Mouse (Mus musculus): ENCODE measurements around the gene Mtmr11. TPM values are rescaled to one million over a fixed set of nuclear protein-coding genes. Genes with fewer than 3 reads are reported as not detected.
A peak's percentile ranks its signal among the peaks of the same experiment; 100 is the strongest.

Gene Mtmr11
- total and polyA plus RNA-seq, 2 experiments from 2014 or later, result 7.8 to 9.5 TPM

- Histone ChIP-seq H3K4me3 (ENCODE audit: low read depth, low read length) (no peak overlapping the region), H3K36me3 (ENCODE audit: insufficient read depth) (peaks cover 7% of the 10 kb centered on the region; the same call in 1 of the 2 replicates), H3K9ac (0 out of 2 replicates have a peak overlapping the region, but pooled peaks have one; percentile 2), H3K4me2 (ENCODE audit: low read depth) (peak overlapping the region; percentile 82), H3K9me3 (ENCODE audit: low read length) (no peaks in the 10 kb centered on the region), H3K27ac (ENCODE audit: low read depth, low read length) (no peak overlapping the region), H3K4me1 (ENCODE audit: insufficient read depth) (peaks cover 6% of the 10 kb centered on the region; the same call in 1 of the 2 replicates), H3K27me3 (ENCODE audit: insufficient read depth, low read length) (no peaks in the 10 kb centered on the region)
- DNase-seq (no peak), ATAC-seq (no peak)
- no peak for TF ChIP-seq CTCF (IDR thresholded peaks at IDR 0.05; ENCODE audit: low read depth)
- WGBS, result 60% methylated on average over 4 of the region's 4 CpGs
Observed at GRCm38 (mm10) chr3:96160222-96160802, 1.5 kb upstream of the Mtmr11 start.

- WGBS, result 3% methylated on average over 12 of the region's 12 CpGs
Observed at GRCm38 (mm10) chr3:96160803-96161516, 844 bp upstream of the Mtmr11 start.

GRCm38 (mm10) chr3:96163040-96163439 lies 1.2 kb downstream of the Mtmr11 start:
- no peak for TF ChIP-seq CTCF (IDR thresholded peaks at IDR 0.05; ENCODE audit: low read depth)
- Histone ChIP-seq H3K36me3 (ENCODE audit: insufficient read depth) (no peaks in the 10 kb centered on the region), H3K4me3 (ENCODE audit: low read depth, low read length) (no peak overlapping the region), H3K4me1 (ENCODE audit: insufficient read depth) (peaks cover 6% of the 10 kb centered on the region; the same call in 1 of the 2 replicates), H3K4me2 (ENCODE audit: low read depth) (peak overlapping the region; percentile 82), H3K27ac (ENCODE audit: low read depth, low read length) (no peak overlapping the region), H3K9ac (0 out of 2 replicates have a peak overlapping the region, but pooled peaks have one; percentile 18), H3K27me3 (ENCODE audit: insufficient read depth, low read length) (no peaks in the 10 kb centered on the region), H3K9me3 (ENCODE audit: low read length) (no peaks in the 10 kb centered on the region)
- WGBS, result 87% methylated on average over 6 of the region's 6 CpGs
- DNase-seq (no peak), ATAC-seq (no peak)

More at GRCm38 (mm10) chr3:96160803-96161516, 844 bp upstream of the Mtmr11 start:
- H3K9me3 ChIP-seq (ENCODE audit: low read length), result no peaks in the 10 kb centered on the region
- ATAC-seq (peak; percentile 67), DNase-seq (peak; percentile 46)
- peak overlapping the region; percentile 40 for H3K4me3 ChIP-seq (ENCODE audit: low read depth, low read length)
- peak overlapping the region; percentile 74 for H3K27ac ChIP-seq (ENCODE audit: low read depth, low read length)
- H3K4me1 ChIP-seq (ENCODE audit: insufficient read depth), result peaks cover 6% of the 10 kb centered on the region; the same call in 1 of the 2 replicates
- H3K9ac ChIP-seq, result peak overlapping the region; percentile 48
- TF ChIP-seq CTCF (IDR thresholded peaks at IDR 0.05; ENCODE audit: low read depth), result no peak
- no peaks in the 10 kb centered on the region for H3K27me3 ChIP-seq (ENCODE audit: insufficient read depth, low read length)
- peak overlapping the region; percentile 82 for H3K4me2 ChIP-seq (ENCODE audit: low read depth)
- 0 out of 2 replicates have a peak, but pooled peaks cover under 1% of the 10 kb centered on the region for H3K36me3 ChIP-seq (ENCODE audit: insufficient read depth)

- no peak for ATAC-seq
- Histone ChIP-seq H3K9ac (no peak overlapping the region), H3K27ac (ENCODE audit: low read depth, low read length) (no peak overlapping the region), H3K36me3 (ENCODE audit: insufficient read depth) (no peaks in the 10 kb centered on the region), H3K4me2 (ENCODE audit: low read depth) (no peak overlapping the region), H3K27me3 (ENCODE audit: insufficient read depth, low read length) (no peaks in the 10 kb centered on the region), H3K4me3 (ENCODE audit: low read depth, low read length) (no peak overlapping the region), H3K9me3 (ENCODE audit: low read length) (no peaks in the 10 kb centered on the region), H3K4me1 (ENCODE audit: insufficient read depth) (peaks cover 8% of the 10 kb centered on the region)
- TF ChIP-seq CTCF (IDR thresholded peaks at IDR 0.05; ENCODE audit: low read depth), result no peak
- DNase-seq, result no peak
- 64% methylated on average over 12 of the region's 12 CpGs for WGBS
Observed at GRCm38 (mm10) chr3:96168466-96169158, 6.8 kb downstream of the Mtmr11 start.

GRCm38 (mm10) chr3:96170276-96170675 lies 8.5 kb downstream of the Mtmr11 start:
- no peak for DNase-seq
- no peak for ATAC-seq
- Histone ChIP-seq H3K9me3 (ENCODE audit: low read length) (no peaks in the 10 kb centered on the region), H3K36me3 (ENCODE audit: insufficient read depth) (peaks cover 13% of the 10 kb centered on the region), H3K4me1 (ENCODE audit: insufficient read depth) (peaks cover 8% of the 10 kb centered on the region), H3K27ac (ENCODE audit: low read depth, low read length) (no peak overlapping the region), H3K4me2 (ENCODE audit: low read depth) (no peak overlapping the region), H3K9ac (0 out of 2 replicates have a peak overlapping the region, but pooled peaks have one; percentile 14), H3K27me3 (ENCODE audit: insufficient read depth, low read length) (no peaks in the 10 kb centered on the region), H3K4me3 (ENCODE audit: low read depth, low read length) (no peak overlapping the region)
- 84% methylated on average over 4 of the region's 4 CpGs for WGBS
- TF ChIP-seq CTCF (IDR thresholded peaks at IDR 0.05; ENCODE audit: low read depth), result no peak

- Histone ChIP-seq H3K4me2 (ENCODE audit: low read depth) (peak overlapping the region; percentile 83), H3K4me3 (ENCODE audit: low read depth, low read length) (peak overlapping the region; percentile 87), H3K9ac (peak overlapping the region; percentile 25; the same call in 1 of the 2 replicates), H3K36me3 (ENCODE audit: insufficient read depth) (peaks cover 20% of the 10 kb centered on the region), H3K9me3 (ENCODE audit: low read length) (no peaks in the 10 kb centered on the region), H3K27ac (ENCODE audit: low read depth, low read length) (peak overlapping the region; percentile 97), H3K4me1 (ENCODE audit: insufficient read depth) (peaks cover 8% of the 10 kb centered on the region), H3K27me3 (ENCODE audit: insufficient read depth, low read length) (no peaks in the 10 kb centered on the region)
- TF ChIP-seq CTCF (IDR thresholded peaks at IDR 0.05; ENCODE audit: low read depth), result no peak
- ATAC-seq, result no peak
- no peak for DNase-seq
- 69% methylated on average over 10 of the region's 10 CpGs for WGBS
Observed at GRCm38 (mm10) chr3:96170976-96171545, 9.3 kb downstream of the Mtmr11 start.

Data from forebrain, postnatal 0 days (tissue).